Mouse (Mus musculus) embryo, embryonic 11.5 days (tissue): ENCODE measurements around the gene Art5.
A peak's percentile ranks its signal among the peaks of the same experiment; 100 is the strongest.

Experiments used
- DNase-seq: peaks from one replicate; pipeline ENCODE4 v3.0.0-alpha.2; 2012; ENCODE audit warnings: low read depth, low spot score

Gene Art5

GRCm38 (mm10) chr7:102109171-102109570 lies at the start of gene Art5:
Gene Art5, minus strand, starts transcription at chr7:102109489.
- no peak for DNase-seq

- no peak for DNase-seq
Observed at GRCm38 (mm10) chr7:102153691-102154090, 44.4 kb upstream of the Art5 start.

DNA sequence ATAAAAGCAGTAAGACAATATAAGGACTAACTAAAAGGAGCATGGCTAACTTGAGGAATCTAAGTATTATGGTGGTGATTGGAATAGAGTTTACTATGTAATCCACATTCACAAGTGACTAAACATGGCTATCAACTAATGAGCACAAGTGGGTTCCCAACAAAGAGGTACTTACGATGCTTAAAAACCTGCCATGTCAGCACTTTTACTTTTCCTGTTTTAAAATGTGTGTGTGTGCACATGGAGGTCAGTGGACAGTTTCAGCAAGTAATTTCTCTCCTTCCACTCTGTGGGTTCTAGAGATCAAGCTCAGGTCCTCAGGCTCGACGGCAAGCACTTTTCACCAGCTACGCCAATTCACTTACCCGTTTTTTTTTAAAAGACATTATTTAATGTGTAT lies 28.6 kb upstream of the Art5 start:
- DNase-seq = no peak

DNA sequence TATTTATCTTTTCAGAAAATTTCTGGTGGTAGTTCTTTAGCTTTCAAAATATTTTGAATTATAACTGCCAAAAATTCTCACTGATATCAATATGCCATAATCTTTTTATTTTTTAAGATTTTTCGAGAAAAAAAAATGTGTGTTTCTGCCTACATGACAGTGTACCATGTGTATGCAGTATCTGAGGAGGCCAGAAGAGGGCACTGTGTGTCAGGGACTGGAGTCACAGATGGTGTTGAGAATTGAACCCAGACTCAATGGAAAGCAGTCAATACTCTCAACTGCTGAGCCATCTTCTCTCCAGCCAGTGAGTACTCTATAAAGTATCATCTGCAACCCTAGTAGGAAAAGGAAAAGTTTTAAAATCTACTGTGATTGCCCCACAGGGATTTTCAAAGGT lies 28.2 kb upstream of the Art5 start:
- DNase-seq = peak; percentile 9

- no peak for DNase-seq
Observed at GRCm38 (mm10) chr7:102132395-102132794, 23.1 kb upstream of the Art5 start.

DNA sequence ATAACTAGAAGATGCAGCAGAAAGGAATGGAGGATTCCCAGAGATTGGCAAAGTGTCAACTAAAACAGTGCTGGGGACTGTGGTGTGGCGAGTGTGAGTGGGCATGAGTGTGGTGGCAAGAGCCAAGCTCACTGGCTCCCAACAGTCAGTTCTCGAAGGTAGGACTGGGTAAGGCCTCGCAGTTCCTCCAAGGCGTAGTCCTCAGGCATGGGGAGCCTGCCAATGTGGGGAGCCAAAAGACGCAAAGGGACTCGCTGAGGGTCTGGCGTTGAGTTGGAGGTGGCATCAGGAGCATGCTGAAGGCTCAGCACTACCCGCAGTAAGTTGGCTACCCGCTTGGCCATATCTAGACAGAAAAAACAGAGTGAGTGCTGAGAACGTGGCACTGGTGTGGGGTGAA lies 11.0 kb upstream of the Art5 start:
- no peak for DNase-seq

DNA sequence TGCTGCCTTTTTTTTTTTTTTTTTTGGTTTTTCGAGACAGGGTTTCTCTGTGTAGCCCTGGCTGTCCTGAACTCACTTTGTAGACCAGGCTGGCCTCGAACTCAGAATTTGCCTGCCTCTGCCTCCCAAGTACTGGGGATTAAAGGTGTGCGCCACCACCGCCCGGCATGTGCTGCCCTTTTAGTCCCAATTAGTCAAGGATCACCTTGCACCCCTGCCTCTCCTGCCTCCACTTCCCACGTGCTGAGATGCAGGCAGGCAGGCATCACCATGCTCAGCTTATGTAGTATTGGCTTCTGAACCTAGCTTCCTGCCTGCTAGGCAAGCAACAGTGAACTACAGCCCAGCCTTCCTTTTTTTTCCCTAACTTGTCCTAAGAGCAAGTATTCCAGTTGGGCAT lies 8.1 kb upstream of the Art5 start:
- DNase-seq = no peak

DNA sequence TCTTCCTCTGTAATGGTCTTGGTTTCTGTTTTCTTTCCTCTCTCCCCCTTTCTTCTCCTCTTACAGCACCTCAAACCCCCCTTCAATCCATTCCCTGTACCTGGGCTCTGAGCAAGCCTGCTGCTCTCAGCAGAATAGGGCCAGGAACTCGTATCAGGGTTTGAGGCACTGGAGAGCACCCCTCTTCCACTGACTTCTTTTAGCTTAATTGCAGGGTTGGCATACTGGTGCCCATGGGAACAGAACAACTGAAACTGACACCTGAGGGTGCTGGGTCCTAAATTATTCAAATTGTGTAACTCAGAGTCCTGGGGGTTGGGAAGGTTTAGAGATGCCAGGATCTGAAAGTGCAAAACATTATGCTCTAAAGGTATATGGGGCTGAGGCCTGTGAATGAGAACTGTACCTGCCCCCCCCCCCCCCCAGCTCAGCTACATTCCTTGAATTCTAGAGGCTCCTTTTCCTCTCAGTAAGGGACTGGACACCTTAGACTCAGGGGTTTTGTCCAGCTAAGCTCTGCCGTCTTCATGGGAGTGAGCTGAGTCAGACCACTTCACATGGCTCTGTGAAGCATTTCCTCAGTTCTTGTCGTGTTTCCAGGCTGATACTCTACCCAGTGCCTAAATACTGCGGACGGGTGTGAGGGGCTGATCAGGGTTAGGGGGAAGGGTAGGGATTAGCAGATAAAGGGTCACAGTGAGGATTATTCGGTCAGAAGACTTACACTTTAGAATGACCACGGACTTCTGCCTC lies 7.5 kb upstream of the Art5 start, which contains the start of gene Chrna10:
Gene Chrna10 (minus strand): TSS at position 250 of the 753 bp plus-strand sequence.
- no peak for DNase-seq

- no peak for DNase-seq
Observed at GRCm38 (mm10) chr7:102113151-102113729, 4.0 kb upstream of the Art5 start.

- no peak for DNase-seq
Observed at GRCm38 (mm10) chr7:102109746-102110145, 457 bp upstream of the Art5 start.

GRCm38 (mm10) chr7:102108206-102108605 lies 1.1 kb downstream of the Art5 start:
- DNase-seq = no peak

DNA sequence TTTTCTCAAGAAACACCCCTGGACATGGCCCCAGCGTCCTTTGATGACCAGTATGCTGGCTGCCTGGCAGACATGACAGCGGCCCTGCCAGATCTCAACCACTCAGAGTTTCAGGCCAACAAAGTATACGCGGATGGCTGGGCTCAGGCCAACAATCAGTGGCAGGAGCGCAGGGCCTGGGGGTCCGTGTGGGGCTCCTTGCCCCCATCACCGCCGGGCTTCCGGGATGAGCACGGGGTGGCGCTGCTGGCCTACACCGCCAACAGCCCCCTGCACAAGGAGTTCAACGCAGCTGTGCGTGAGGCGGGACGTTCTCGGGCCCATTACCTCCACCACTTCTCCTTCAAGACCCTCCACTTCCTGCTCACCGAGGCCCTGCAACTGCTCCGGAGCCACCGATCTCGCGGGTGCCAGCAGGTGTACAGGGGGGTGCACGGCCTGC lies 2.6 kb downstream of the Art5 start:
- DNase-seq = no peak

- no peak for DNase-seq
Observed at GRCm38 (mm10) chr7:102104126-102104525, 5.2 kb downstream of the Art5 start.

DNA sequence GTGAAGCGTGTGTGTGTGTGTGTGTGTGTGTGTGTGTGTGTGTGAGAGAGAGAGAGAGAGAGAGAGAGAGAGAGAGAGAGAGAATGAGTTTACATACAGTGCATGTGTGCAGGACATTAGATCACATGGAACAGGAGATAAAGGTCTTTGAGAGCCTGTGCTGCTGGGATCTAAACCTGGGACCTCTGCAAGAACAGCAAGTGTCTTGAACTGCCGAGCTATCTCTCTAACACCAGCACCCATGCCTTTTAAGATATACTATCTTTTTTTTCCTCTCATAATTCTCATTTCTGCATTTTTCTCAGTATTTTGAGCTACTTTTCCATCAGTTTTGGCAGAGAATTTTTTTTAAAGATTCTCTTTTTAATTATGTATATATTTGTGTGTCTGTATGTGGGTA lies 5.7 kb downstream of the Art5 start:
- DNase-seq = no peak

DNA sequence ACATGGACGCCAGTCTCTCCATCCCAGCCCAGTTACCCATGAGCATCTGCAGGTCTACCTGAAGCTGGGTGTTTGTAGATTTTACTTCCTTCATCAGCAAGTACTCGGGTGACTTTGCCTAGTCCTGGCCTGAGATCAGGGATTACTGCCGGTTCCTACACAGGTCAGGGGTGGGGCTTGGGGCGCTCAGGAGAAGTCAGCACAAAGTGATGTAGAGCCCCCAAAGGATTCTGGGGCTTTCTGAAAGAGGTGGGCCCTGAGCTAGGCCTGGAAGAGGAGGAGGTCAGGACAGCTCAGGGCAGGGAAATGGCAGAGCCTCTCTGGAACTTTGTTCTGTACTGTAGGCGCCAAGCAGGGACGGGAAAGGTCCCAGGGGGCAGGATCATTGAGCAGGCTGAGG lies 6.6 kb downstream of the Art5 start:
- no peak for DNase-seq

DNA sequence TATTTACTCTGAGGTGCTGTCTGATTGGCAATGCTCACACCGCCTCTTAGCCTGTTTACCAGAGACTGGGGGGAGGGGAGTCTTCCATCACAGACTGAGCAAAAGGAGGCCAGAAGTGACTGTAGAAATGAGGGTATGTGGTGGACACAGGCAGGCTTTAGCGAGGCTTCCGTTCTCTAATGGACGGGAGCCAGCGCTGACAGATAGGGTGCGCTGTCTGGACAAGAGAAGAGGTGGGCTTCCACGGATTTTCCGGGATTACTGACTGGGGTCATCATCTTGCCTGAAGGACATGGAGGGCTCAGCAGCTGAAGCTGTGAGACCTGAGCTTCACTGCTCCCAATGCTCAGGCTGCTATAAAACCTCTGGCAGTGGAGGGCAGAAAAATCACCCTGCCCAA lies 7.0 kb downstream of the Art5 start:
- no peak for DNase-seq

DNA sequence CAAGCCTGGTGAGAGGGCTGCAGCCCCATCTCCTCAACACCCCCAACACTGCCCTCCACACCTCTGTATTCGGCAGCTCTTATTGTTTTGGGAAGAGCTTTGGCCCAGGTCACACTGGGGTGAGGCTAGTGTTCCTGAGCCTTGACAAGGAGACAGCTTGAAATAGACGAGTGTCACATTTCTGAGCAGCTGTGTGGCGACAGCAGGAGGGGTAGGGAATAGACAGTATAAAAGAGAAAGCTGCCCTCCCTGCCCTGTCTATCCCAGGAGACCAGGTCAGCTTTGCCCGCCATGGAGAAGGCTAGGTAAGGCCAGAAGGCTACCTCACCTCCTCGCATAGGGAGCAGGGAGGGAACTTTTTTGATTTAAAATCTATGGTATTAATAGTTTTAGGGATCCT lies 7.8 kb downstream of the Art5 start, which contains the start of gene Art1:
Gene Art1 (plus strand): TSS at position 257 of the 400 bp plus-strand sequence.
- no peak for DNase-seq

- DNase-seq = no peak
Observed at GRCm38 (mm10) chr7:102100868-102101267, 8.4 kb downstream of the Art5 start.

DNA sequence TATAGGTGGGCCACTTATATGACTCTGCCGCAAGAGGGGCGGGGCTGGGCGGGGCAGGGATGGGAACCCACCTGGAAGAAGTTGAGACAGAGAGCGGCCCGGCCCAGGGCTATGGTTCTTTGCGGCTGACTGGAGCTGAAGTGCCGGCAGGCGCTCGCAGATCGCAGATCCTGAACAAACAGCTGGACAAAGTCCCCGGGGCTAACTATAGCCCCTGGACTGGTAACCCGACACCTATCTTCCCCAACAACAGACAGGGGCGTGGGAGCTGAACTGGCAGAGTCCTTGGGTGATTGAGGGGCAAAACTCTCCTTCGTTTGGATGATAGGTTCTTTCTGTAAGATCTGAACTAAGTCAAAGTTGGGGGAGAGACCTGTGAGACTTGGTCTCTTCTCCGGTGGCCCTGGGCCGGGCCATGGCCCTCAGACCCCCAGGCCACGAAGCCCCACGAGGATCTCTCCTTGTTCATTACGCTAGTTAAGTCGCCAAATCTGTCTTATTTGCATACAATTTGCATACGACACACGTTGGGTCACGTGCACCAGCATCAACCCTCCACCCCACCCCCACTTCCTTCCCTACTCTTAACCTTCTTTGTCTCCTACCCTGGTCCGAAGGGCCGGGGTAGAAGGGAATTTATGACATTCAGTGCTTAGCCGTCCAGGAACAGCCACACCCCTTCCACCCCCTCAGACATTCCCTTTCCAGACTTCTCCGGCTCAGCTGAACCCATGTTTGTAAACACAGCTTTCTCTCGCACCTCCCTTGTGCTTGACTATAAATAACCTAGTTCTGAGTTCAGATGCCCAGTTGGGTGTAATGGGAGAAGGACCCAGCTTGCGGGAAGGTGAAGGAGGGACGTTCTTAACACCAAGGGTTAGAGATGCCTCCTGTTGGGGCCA lies 9.3 kb downstream of the Art5 start:
- peak; percentile 50 for DNase-seq

GRCm38 (mm10) chr7:102087336-102087735 lies 22.0 kb downstream of the Art5 start:
- DNase-seq = no peak

GRCm38 (mm10) chr7:102084041-102084696 lies 25.1 kb downstream of the Art5 start:
- no peak for DNase-seq

DNA sequence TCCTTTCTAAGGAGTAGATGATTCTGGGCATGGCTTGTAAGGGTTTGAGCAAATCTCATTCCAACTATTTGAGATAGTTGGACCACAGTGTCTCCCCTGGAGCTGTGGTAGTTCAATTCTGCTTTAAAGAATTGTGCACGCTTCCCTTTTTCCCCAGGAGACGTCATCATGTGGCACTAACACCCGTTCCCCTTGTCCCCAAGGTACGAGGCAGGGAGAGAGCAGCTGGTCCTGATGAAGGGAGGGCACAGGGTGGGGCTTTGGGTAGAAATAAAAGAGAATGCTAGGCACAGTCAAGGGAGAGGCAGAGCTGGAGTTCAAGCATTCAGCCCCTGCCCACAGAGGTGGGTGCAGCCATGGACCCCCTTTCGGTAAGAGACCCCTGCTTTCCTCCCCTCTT lies 26.5 kb downstream of the Art5 start, which contains the start of gene Trpc2:
Gene Trpc2 (plus strand): TSS at position 301 of the 400 bp plus-strand sequence.
- DNase-seq = no peak
